ENCODE assay signal across 16 mouse cellular contexts in the genomic region with DNA sequence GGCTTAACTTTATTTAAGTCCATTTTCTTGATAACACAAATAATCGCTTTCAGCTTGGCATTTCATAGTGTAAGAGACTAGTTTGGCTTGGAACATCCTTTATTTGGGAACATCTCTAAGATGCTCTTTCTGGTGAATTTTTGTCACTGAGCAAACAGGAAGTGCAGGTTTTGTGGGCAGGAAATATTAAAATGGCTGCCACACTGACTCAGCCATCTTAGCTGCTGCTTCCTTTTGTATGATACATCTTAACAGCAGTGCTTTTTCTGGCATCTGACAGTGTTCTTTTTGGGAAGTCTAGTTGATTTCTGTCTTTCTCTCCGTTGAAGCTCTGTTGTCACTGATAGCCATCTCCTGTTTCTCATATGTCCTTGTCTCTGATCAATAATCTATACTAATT.
"Had no signal": no experiment of that assay in that cellular context is flagged by ENCODE, and none has a peak within 500 bp of the region (broad histone marks: within the 10 kb centered on the region; RNA-seq: fewer than 3 reads in every experiment).

No protein-coding gene starts in this region.

- H3K27ac ChIP-seq: neural tube, embryonic 13.5 days; neural tube, embryonic 15.5 days; stomach, embryonic 15.5 days; stomach, postnatal 0 days had no signal

- H3K4me2 ChIP-seq: neural tube, embryonic 13.5 days; neural tube, embryonic 15.5 days; stomach, embryonic 15.5 days had no signal

- H3K4me3 ChIP-seq: neural tube, embryonic 13.5 days; neural tube, embryonic 15.5 days; stomach, embryonic 15.5 days had no signal

- H3K36me3 ChIP-seq: neural tube, embryonic 13.5 days; neural tube, embryonic 15.5 days; stomach, embryonic 15.5 days had no signal

- H3K9ac ChIP-seq: neural tube, embryonic 13.5 days; neural tube, embryonic 15.5 days; stomach, embryonic 15.5 days had no signal

- DNase-seq: retina, postnatal 1 day; right cerebral cortex, adult 18-20 months; right cerebral cortex, postnatal 14 days; right cerebral cortex, postnatal 25 days; right cerebral cortex, postnatal 4 days; spleen, adult 18-20 months; thymus, adult 18-20 months; thymus, adult 2 months; thymus, postnatal 14 days; thymus, postnatal 25 days; thymus, postnatal 36 days; thymus, postnatal 4 days had no signal

- H3K9me3 ChIP-seq: neural tube, embryonic 13.5 days; neural tube, embryonic 15.5 days; stomach, embryonic 15.5 days had no signal

- H3K27me3 ChIP-seq: neural tube, embryonic 13.5 days; neural tube, embryonic 15.5 days; stomach, embryonic 15.5 days had no signal
